Mouse (Mus musculus): ENCODE data around the gene Gm49450.

DNA sequence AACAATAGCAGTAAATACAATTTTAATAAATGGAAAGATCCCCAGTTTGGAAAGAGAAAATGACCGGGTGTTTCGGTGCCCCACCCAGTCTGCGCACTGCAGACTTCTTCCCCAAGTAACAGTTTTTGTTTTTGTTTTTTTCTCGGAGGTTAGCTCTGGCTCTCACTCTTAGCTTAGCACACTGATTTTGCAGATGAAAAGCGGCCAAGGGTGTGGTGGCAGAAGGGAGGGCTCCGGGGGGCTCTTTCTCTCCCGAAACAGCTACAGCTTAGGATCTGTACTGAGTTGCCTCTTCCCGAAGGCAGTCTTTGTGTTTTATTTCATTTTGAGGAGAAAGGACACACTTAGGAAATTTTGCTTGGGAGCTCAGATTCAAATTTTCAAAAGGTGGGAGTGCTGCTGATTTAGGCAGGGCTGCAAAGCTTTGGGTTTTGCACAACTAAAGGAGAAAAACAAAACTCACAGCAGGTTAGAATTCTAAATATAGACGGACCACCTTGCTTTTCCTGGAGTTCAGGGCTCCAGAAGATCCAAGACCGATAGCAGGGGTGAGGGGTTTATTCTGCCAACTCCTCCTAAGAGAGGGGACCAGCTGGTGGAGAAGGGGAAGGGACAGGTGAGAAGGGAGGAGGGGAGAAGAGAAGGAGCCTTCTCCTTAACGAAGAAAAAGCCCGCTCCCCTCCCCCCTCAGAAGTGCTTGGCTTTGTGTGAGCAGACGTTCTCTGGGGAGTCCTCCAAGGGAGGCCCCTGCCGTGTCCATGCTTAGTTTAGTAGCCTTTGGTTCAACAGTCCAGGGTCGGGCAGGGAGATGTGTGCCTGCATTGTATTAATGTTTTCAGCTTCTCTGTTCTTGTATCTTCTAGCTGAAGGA is 37.6 kb upstream of the Gm49450 start:
- TF ChIP-seq POLR2A (IDR thresholded peaks at IDR 0.05; ENCODE audit: insufficient read depth, low read depth, low read length) (0 out of 2 replicates have a peak, but pooled peaks have one; percentile 15), CTCF (IDR thresholded peaks at IDR 0.05) (no peak), EP300 (IDR thresholded peaks at IDR 0.05; ENCODE audit: insufficient read depth, low read depth, low read length) (no peak)
